ENCODE assay signal across 8 mouse cellular contexts in genomic region chr14:7943101-7943800, GRCm38 (mm10). TPM values are rescaled to one million over a fixed set of nuclear protein-coding genes. Genes with fewer than 3 reads are reported as not detected.
DNase-seq lines count a peak whose midpoint lies in the region; ATAC-seq and TF ChIP-seq lines count a peak whose summit lies in the region.

No protein-coding gene starts in this region.

- H3K36me3 ChIP-seq in E14TG2a.4 (ENCODE audit: insufficient read depth, low read length): peaks cover 79% of the 10 kb centered on the region
- H3K36me3 ChIP-seq in embryonic facial prominence, embryonic 10.5 days (replicated peaks): peaks cover 79% of the 10 kb centered on the region

- no peak for TF ChIP-seq CTCF in gastrocnemius, adult 2 months (IDR thresholded peaks at IDR 0.05)
- no peak for TF ChIP-seq CTCF in E14TG2a.4 (conservative IDR thresholded peaks at IDR 0.05; ENCODE audit: low read length)

- DNase-seq in gastrocnemius, adult 2 months: peak; percentile 60
- no peak for DNase-seq in gastrocnemius, postnatal 4 days (ENCODE audit: low spot score in 2 of 2)
- no peak for DNase-seq in embryonic facial prominence, embryonic 10.5 days (ENCODE audit: low spot score)
- DNase-seq in kidney, adult 18-20 months: peak; percentile 82
- peak; percentile 53 for DNase-seq in lung, postnatal 14 days
- DNase-seq in right cerebral cortex, adult 2 months (ENCODE audit: low spot score in 2 of 2): no peak

- no peaks in the 10 kb centered on the region for H3K27me3 ChIP-seq in E14TG2a.4 (ENCODE audit: insufficient read depth, low read length)
- H3K27me3 ChIP-seq in embryonic facial prominence, embryonic 10.5 days (replicated peaks; ENCODE audit: low read depth, poor library complexity, severe bottlenecking): no peaks in the 10 kb centered on the region

- no peak for ATAC-seq in erythroid progenitor cell, adult 5-6 weeks (replicated peaks; ENCODE audit: low FRiP score, poor library complexity, severe bottlenecking)

- H3K27ac ChIP-seq in gastrocnemius, adult 2 months: peak overlapping the region; percentile 73
- H3K27ac ChIP-seq in embryonic facial prominence, embryonic 10.5 days (replicated peaks): peak overlapping the region; percentile 8; the same call in 1 of the 2 replicates

- H3K9me3 ChIP-seq in E14TG2a.4 (ENCODE audit: low read length): no peaks in the 10 kb centered on the region
- H3K9me3 ChIP-seq in embryonic facial prominence, embryonic 10.5 days: no peaks in the 10 kb centered on the region

- H3K4me1 ChIP-seq in E14TG2a.4 (replicated peaks; ENCODE audit: low read depth, low read length): peaks cover 70% of the 10 kb centered on the region
- H3K4me1 ChIP-seq in embryonic facial prominence, embryonic 10.5 days: peaks cover 9% of the 10 kb centered on the region; the same call in 1 of the 2 replicates

- no peak overlapping the region for H3K4me3 ChIP-seq in gastrocnemius, adult 2 months
- 0 out of 2 replicates have a peak overlapping the region, but pooled peaks have one; percentile 4 for H3K4me3 ChIP-seq in E14TG2a.4 (replicated peaks; ENCODE audit: low read length)
- H3K4me3 ChIP-seq in embryonic facial prominence, embryonic 10.5 days: no peak overlapping the region

- 81% methylated on average over 7 of the region's 7 CpGs for WGBS in embryonic facial prominence, embryonic 10.5 days

- intact Hi-C loops in gastrocnemius, adult 2 months (cut with DNase I): loop anchor here (5.0 kb wide), 1 partner anchor 71 kb away; no protein-coding TSS in a partner anchor

RNA-seq across cellular contexts. Expression of gene Gm45521, which starts 13.8 kb away (rescaled TPM):
- total RNA-seq in gastrocnemius, adult 2 months (2021): not detected
- total RNA-seq in gastrocnemius, postnatal 4 days (2021): not detected
- 0.48 TPM in 1 of 2 replicates, not detected in the other for polyA plus RNA-seq in embryonic facial prominence, embryonic 10.5 days (2016; fragmentation: Nextera tagmentation; extraction: Ambion mirVana)
- not detected in 2 replicates for total RNA-seq in erythroid progenitor cell, adult 5-6 weeks (2015; ENCODE audit: low replicate concordance)
- not detected in 2 replicates for total RNA-seq in erythroid progenitor cell, adult 5-6 weeks (2017; ENCODE audit: low replicate concordance)

RNA-seq across cellular contexts. Expression of gene Dnase1l3, which starts 51.1 kb away (rescaled TPM):
- not detected for total RNA-seq in gastrocnemius, adult 2 months (2021)
- under 1 TPM; 0.07 to 0.10 TPM for total RNA-seq in gastrocnemius, postnatal 4 days (2021)
- polyA plus RNA-seq in embryonic facial prominence, embryonic 10.5 days (2016; fragmentation: Nextera tagmentation; extraction: Ambion mirVana): 0.04 TPM in 1 of 2 replicates, not detected in the other
- total RNA-seq in erythroid progenitor cell, adult 5-6 weeks (2015; ENCODE audit: low replicate concordance): 0.36 and 1.7 TPM in 2 replicates
- total RNA-seq in erythroid progenitor cell, adult 5-6 weeks (2017; ENCODE audit: low replicate concordance): not detected in 2 replicates

RNA-seq across cellular contexts. Expression of gene Abhd6, which starts 59.5 kb away (rescaled TPM):
- total RNA-seq in gastrocnemius, adult 2 months (2021): 1 to 10 TPM; 4.8 to 7.3 TPM
- 1 to 10 TPM; 2.4 to 3.8 TPM for total RNA-seq in gastrocnemius, postnatal 4 days (2021)
- 16.9 and 17.6 TPM in 2 replicates for polyA plus RNA-seq in embryonic facial prominence, embryonic 10.5 days (2016; fragmentation: Nextera tagmentation; extraction: Ambion mirVana)
- total RNA-seq in erythroid progenitor cell, adult 5-6 weeks (2015; ENCODE audit: low replicate concordance): not detected in 2 replicates
- not detected in 2 replicates for total RNA-seq in erythroid progenitor cell, adult 5-6 weeks (2017; ENCODE audit: low replicate concordance)

Comparison
In these comparisons a context has a peak if more than half of its experiments do, and no peak if none do; other contexts are left out.
1. DNase-seq: peak in gastrocnemius, adult 2 months (single experiment), kidney, adult 18-20 months (single experiment) and lung, postnatal 14 days (single experiment); none in gastrocnemius, postnatal 4 days (0 of 2), embryonic facial prominence, embryonic 10.5 days (single experiment) and right cerebral cortex, adult 2 months (0 of 2).